Mouse (Mus musculus): Measurements from ENCODE around the gene Spag6. TPM values are rescaled to one million over a fixed set of nuclear protein-coding genes. Genes with fewer than 3 reads are reported as not detected.

Gene Spag6
- polyA plus RNA-seq, 1 experiment from 2014 or later: not detected

GRCm38 (mm10) chr2:18731718-18732117, 37.9 kb downstream of the Spag6 start:
- TF ChIP-seq EP300 (IDR thresholded peaks at IDR 0.05; ENCODE audit: low read depth) (no peak), CTCF (IDR thresholded peaks at IDR 0.05; ENCODE audit: low read depth) (no peak)
- Histone ChIP-seq H3K4me1 (ENCODE audit: insufficient read depth) (no peaks in the 10 kb centered on the region), H3K9ac (replicated peaks) (no peak overlapping the region), H3K27ac (ENCODE audit: low read depth) (no peak overlapping the region), H3K9me3 (ENCODE audit: low read length) (no peaks in the 10 kb centered on the region), H3K4me2 (ENCODE audit: low read depth, low read length) (no peak overlapping the region), H3K4me3 (ENCODE audit: low read depth, low read length) (no peak overlapping the region), H3K36me3 (replicated peaks; ENCODE audit: insufficient read depth, low read length) (no peaks in the 10 kb centered on the region), H3K27me3 (ENCODE audit: insufficient read depth, low read length) (no peaks in the 10 kb centered on the region)
- WGBS (ENCODE audit: insufficient replicate concordance): 54% methylated on average over 9 of the region's 9 CpGs
- no peak for DNase-seq
- no peak for ATAC-seq

GRCm38 (mm10) chr2:18734394-18735127, 40.7 kb downstream of the Spag6 start:
- no peak overlapping the region for H3K27ac ChIP-seq (ENCODE audit: low read depth)
- TF ChIP-seq CTCF (IDR thresholded peaks at IDR 0.05; ENCODE audit: low read depth): peak; percentile 23; the same call in 1 of the 2 replicates
- no peak for TF ChIP-seq EP300 (IDR thresholded peaks at IDR 0.05; ENCODE audit: low read depth)

GRCm38 (mm10) chr2:18737040-18737439, 43.2 kb downstream of the Spag6 start:
- Histone ChIP-seq H3K27ac (ENCODE audit: low read depth) (no peak overlapping the region), H3K36me3 (replicated peaks; ENCODE audit: insufficient read depth, low read length) (no peaks in the 10 kb centered on the region), H3K4me3 (ENCODE audit: low read depth, low read length) (no peak overlapping the region), H3K4me1 (ENCODE audit: insufficient read depth) (no peaks in the 10 kb centered on the region), H3K4me2 (ENCODE audit: low read depth, low read length) (no peak overlapping the region), H3K9ac (replicated peaks) (no peak overlapping the region), H3K9me3 (ENCODE audit: low read length) (no peaks in the 10 kb centered on the region), H3K27me3 (ENCODE audit: insufficient read depth, low read length) (no peaks in the 10 kb centered on the region)
- DNase-seq (no peak), ATAC-seq (no peak)
- WGBS (ENCODE audit: insufficient replicate concordance): 70% methylated on average over 8 of the region's 8 CpGs
- TF ChIP-seq CTCF (IDR thresholded peaks at IDR 0.05; ENCODE audit: low read depth) (no peak), EP300 (IDR thresholded peaks at IDR 0.05; ENCODE audit: low read depth) (no peak)

More at GRCm38 (mm10) chr2:18734394-18735127, 40.7 kb downstream of the Spag6 start:
- no peaks in the 10 kb centered on the region for H3K4me1 ChIP-seq (ENCODE audit: insufficient read depth)
- H3K4me2 ChIP-seq (ENCODE audit: low read depth, low read length): no peak overlapping the region
- H3K4me3 ChIP-seq (ENCODE audit: low read depth, low read length): no peak overlapping the region
- no peaks in the 10 kb centered on the region for H3K27me3 ChIP-seq (ENCODE audit: insufficient read depth, low read length)
- WGBS (ENCODE audit: insufficient replicate concordance): 18% methylated on average over 5 of the region's 5 CpGs
- H3K9me3 ChIP-seq (ENCODE audit: low read length): no peaks in the 10 kb centered on the region
- no peak for DNase-seq
- H3K9ac ChIP-seq (replicated peaks): no peak overlapping the region
- ATAC-seq: no peak
- no peaks in the 10 kb centered on the region for H3K36me3 ChIP-seq (replicated peaks; ENCODE audit: insufficient read depth, low read length)

GRCm38 (mm10) chr2:18739216-18739615, 45.4 kb downstream of the Spag6 start:
- Histone ChIP-seq H3K4me3 (ENCODE audit: low read depth, low read length) (no peak overlapping the region), H3K4me2 (ENCODE audit: low read depth, low read length) (no peak overlapping the region), H3K36me3 (replicated peaks; ENCODE audit: insufficient read depth, low read length) (no peaks in the 10 kb centered on the region), H3K9ac (replicated peaks) (no peak overlapping the region), H3K27ac (ENCODE audit: low read depth) (no peak overlapping the region), H3K4me1 (ENCODE audit: insufficient read depth) (no peaks in the 10 kb centered on the region), H3K9me3 (ENCODE audit: low read length) (no peaks in the 10 kb centered on the region), H3K27me3 (ENCODE audit: insufficient read depth, low read length) (no peaks in the 10 kb centered on the region)
- DNase-seq (no peak), ATAC-seq (no peak)
- TF ChIP-seq CTCF (IDR thresholded peaks at IDR 0.05; ENCODE audit: low read depth): no peak
- TF ChIP-seq EP300 (IDR thresholded peaks at IDR 0.05; ENCODE audit: low read depth): no peak
- WGBS (ENCODE audit: insufficient replicate concordance): 41% methylated on average over 2 of the region's 2 CpGs

GRCm38 (mm10) chr2:18756144-18756543, 62.3 kb downstream of the Spag6 start:
- WGBS (ENCODE audit: insufficient replicate concordance): 52% methylated on average over 2 of the region's 2 CpGs
- Histone ChIP-seq H3K36me3 (replicated peaks; ENCODE audit: insufficient read depth, low read length) (no peaks in the 10 kb centered on the region), H3K4me3 (ENCODE audit: low read depth, low read length) (no peak overlapping the region), H3K4me2 (ENCODE audit: low read depth, low read length) (no peak overlapping the region), H3K4me1 (ENCODE audit: insufficient read depth) (no peaks in the 10 kb centered on the region), H3K9me3 (ENCODE audit: low read length) (no peaks in the 10 kb centered on the region), H3K9ac (replicated peaks) (no peak overlapping the region), H3K27ac (ENCODE audit: low read depth) (no peak overlapping the region), H3K27me3 (ENCODE audit: insufficient read depth, low read length) (no peaks in the 10 kb centered on the region)
- no peak for DNase-seq
- no peak for ATAC-seq
- peak; percentile 29; the same call in 1 of the 2 replicates for TF ChIP-seq CTCF (IDR thresholded peaks at IDR 0.05; ENCODE audit: low read depth)
- no peak for TF ChIP-seq EP300 (IDR thresholded peaks at IDR 0.05; ENCODE audit: low read depth)

GRCm38 (mm10) chr2:18764846-18765245, 71.0 kb downstream of the Spag6 start:
- H3K4me2 ChIP-seq (ENCODE audit: low read depth, low read length): no peak overlapping the region; the same call in 1 of the 2 replicates
- TF ChIP-seq CTCF (IDR thresholded peaks at IDR 0.05; ENCODE audit: low read depth): no peak
- no peak for TF ChIP-seq EP300 (IDR thresholded peaks at IDR 0.05; ENCODE audit: low read depth)
- 54% methylated on average over 2 of the region's 2 CpGs for WGBS (ENCODE audit: insufficient replicate concordance)
- no peaks in the 10 kb centered on the region for H3K27me3 ChIP-seq (ENCODE audit: insufficient read depth, low read length)
- DNase-seq: no peak
- H3K4me3 ChIP-seq (ENCODE audit: low read depth, low read length): no peak overlapping the region
- H3K4me1 ChIP-seq (ENCODE audit: insufficient read depth): 0 out of 2 replicates have a peak, but pooled peaks cover 7% of the 10 kb centered on the region
- no peaks in the 10 kb centered on the region for H3K36me3 ChIP-seq (replicated peaks; ENCODE audit: insufficient read depth, low read length)
- no peaks in the 10 kb centered on the region for H3K9me3 ChIP-seq (ENCODE audit: low read length)
- H3K27ac ChIP-seq (ENCODE audit: low read depth): no peak overlapping the region
- no peak for ATAC-seq
- no peak overlapping the region for H3K9ac ChIP-seq (replicated peaks)

Data from liver, postnatal 0 days (tissue).